Mouse (Mus musculus) heart, postnatal 0 days (tissue): ENCODE results near the gene Plekha3.

Source experiments
- CTCF ChIP-seq: IDR thresholded peaks from 2 replicates; pipeline ENCODE4 v1.5.1; 2016; ENCODE audit warnings: antibody characterized with exemption, control low read depth, low read depth
- EP300 ChIP-seq: IDR thresholded peaks from 2 replicates; pipeline ENCODE4 v1.6.1; 2016; ENCODE audit warnings: antibody characterized with exemption, low read depth

DNA sequence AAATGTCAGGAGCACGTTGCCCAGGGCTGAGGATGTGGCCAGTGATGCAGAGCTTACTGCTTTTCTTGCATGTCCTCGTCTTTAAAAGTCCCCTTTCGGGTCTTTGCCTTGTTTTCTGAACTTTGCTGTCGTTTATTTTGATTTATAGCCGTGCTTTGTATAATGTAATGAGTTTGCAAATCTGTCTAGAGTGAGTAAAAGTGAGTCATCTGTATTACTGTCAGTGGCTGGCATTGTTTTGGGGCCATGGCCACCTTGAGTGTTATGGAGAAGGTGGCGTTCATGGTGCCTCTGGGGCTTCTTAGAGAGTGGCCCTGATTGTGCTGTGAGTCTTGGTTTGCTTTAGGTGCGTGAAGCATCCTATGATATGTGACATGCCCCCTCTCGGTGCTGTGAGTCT is 7.2 kb downstream of the Plekha3 start:
- TF ChIP-seq CTCF: no peak
- no peak for TF ChIP-seq EP300
